Mouse (Mus musculus): ENCODE results near the gene Myocos.

Gene Myocos

GRCm38 (mm10) chr1:162615511-162615910 lies 42.5 kb downstream of the Myocos start:
- DNase-seq (ENCODE audit: low spot score in 2 of 2), result no peak

GRCm38 (mm10) chr1:162611191-162611590 lies 46.8 kb downstream of the Myocos start:
- no peak for DNase-seq (ENCODE audit: low spot score in 2 of 2)

DNA sequence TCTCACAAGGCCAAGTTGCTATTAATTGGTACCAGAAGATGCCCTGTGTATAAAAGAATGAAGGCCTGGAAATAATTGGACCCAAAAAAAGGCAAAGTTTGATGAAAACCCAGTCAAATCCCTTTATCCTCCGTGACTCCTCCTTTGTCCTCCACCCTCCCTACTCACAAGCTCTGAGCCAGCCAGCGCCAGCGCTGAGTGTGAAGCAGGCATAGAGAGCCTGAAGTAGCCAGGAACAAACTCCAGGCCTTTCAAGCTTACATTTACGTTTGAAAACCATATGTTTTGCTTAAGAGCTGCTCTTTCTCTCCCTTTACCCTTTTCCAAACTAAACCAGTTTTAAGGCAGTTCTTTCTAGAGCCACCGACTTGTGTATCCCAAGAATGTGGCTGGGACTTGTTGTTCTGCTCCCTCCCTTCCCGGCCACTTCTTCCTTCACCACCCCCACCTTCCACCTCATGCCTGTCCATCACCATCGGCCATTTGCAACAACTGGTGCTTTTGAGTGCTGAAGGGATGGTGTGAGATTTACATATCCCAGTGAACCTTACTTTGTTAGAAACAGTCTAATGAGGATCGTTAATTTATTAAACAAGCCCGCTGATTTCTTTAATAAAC lies 48.3 kb downstream of the Myocos start:
- DNase-seq (ENCODE audit: low spot score in 2 of 2), result no peak

- no peak for DNase-seq (ENCODE audit: low spot score in 2 of 2)
Measured at GRCm38 (mm10) chr1:162608127-162608526, 49.9 kb downstream of the Myocos start.

DNA sequence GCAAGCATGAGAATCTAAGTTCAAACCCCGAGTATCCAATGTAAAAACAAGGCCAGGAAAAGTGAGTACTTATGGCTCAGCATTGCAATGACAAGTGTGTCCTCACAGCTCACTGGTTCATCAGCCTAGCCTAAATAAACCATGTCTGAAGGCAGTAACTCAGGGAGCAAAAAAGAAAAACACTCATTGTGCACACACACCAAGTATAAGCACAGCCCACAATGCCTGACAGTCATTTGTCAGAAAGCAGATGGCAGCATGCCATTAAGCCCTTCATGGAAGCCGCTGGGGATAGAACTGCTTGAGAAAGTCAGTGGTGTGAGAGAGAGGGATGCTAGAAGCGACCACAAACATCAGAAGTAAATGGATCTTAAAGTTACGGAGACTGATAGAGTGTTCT lies 56.7 kb downstream of the Myocos start:
- DNase-seq (ENCODE audit: low spot score in 2 of 2), result no peak

GRCm38 (mm10) chr1:162599617-162600016 lies 58.4 kb downstream of the Myocos start:
- no peak for DNase-seq (ENCODE audit: low spot score in 2 of 2)

DNA sequence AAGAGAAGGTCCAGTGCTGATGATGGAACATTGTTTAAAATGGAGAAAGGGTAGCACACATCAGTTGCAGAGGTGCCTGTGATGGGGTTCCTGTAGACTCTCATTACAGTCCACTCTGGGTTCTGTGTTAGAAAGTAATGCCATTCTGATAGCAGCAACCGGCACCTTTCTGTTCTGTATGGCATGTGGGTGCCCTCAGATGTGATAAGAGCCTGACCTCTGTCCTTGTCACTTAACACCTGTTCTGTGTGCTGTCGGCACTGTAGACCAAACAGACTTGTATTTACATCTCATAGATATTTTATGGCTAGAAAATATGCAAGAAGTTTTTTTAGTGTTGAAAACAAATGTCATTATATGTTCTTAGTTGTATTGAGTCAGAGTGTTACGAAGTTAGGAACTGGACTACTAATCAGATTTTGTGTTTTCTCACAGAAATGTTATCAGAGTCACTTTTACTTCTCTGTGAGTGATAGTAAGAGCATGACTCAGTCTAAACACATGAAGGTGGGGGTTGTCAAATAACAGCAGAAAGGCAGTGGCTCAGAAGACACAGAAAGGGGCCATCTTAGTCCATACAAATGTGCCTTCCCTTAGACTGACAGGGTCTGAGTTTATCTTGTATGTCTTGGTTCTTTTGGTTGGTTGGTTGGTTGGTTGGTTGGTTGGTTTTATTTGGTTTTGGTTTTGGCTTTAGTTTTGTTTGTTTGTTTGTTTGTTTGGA lies 60.5 kb downstream of the Myocos start:
- DNase-seq (ENCODE audit: low spot score in 2 of 2), result no peak

All from right cerebral cortex, adult 2 months (tissue).